Mouse (Mus musculus) CD4-positive, CD25-positive, alpha-beta regulatory T cell, adult 4 months (primary cell): Measurements from ENCODE around the gene Nr1d2. TPM values are rescaled to one million over a fixed set of nuclear protein-coding genes. Genes with fewer than 3 reads are reported as not detected.
"Not testable (repeated sequence)": the region's sequence is repeated elsewhere in the genome, so short reads cannot be mapped to it uniquely, and the experiment has no call there.

Experiments
- ATAC-seq: one replicate; pipeline ENCODE4 v1.8.0; 2017
- polyA plus RNA-seq, 2 experiments: library from polyadenylated mRNA; unstranded; fragments of 100-300 nt; shearing (Covaris generic); gene quantifications; one replicate each; pipeline ENCODE4 v1.2.1; 2017

Gene Nr1d2
- polyA plus RNA-seq, 2 experiments from 2014 or later, result 10.2 to 12.8 TPM

DNA sequence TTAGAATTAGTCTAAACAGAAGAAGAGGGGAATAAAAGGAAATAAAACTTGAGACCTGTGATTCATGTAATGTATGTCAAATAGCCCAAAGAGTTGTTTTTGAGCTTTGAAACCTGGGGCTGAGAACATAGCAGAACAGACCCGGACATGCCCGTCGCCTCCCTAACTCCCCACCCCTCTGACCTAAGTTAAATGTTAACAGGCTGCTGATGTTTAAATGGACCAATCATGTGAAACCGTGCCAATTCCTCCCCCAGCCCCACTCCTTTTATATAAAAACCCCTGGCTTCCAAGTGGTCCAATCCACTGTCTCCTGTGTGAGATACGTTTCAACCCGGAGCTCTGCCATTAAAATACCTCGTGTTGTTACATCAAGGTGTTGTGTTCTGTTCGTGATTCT is 7.1 kb downstream of the Nr1d2 start:
- ATAC-seq, result not testable (repeated sequence)

DNA sequence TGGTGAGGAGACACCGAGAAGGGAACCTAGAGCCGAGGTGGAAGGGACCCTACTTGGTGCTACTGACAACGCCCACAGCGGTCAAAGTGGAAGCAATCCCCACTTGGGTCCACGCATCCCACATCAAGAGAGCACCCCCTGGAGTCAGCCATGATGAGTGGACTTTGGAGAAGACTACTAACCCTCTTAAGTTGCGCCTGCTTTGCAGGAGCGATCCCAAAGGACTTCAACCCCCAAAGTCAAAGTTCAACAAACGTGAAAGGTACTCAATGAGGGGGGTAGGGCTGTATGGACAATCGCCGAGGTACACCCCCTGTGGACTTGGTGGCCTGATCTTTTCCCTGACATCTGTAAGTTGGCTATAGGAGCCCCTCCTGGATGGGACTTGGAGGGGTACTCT is 9.2 kb downstream of the Nr1d2 start:
- not testable (repeated sequence) for ATAC-seq

GRCm38 (mm10) chr14:18226181-18226580 is 12.7 kb downstream of the Nr1d2 start:
- ATAC-seq, result not testable (repeated sequence)

- not testable (repeated sequence) for ATAC-seq
These were observed 13.5 kb downstream of the Nr1d2 start for GRCm38 (mm10) chr14:18225431-18225830.

DNA sequence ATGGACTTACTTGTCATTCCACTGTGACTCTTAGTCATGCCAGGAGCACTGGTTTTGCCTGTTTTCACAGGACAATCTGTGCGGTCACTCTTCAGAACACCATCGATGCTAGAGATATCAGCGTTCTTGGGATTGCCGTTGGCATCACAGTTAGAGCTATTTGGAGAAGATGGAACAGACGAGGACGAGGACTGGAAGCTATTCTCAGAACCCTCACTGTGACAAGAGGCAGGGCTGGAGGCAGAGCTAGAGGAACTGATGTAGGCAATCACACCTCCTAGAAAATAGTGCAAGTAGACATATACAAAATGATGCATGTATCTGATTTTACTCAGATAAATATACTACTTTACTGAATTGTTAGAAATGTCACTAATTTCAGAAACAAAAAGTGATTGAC is 16.9 kb downstream of the Nr1d2 start:
- ATAC-seq, result no peak

- ATAC-seq, result no peak
These were observed 21.8 kb downstream of the Nr1d2 start for GRCm38 (mm10) chr14:18217158-18217557.

DNA sequence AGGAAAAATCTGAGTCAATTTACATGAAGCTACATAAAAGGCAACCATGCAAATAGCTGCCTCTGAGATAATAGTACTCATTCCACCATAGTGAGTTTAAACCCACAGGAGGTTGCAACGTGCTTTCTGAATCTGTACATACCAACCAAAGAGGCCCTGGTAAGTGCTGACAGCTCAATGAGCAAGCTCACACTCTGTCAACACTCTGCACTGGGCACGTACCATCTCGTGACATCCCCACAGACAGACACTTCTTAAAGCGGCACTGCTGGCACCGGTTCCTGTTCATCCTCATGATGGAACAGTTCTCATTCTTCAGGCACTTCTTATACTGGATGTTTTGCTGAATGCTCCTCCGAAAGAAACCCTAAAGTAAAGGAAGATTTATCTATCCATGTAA is 22.5 kb downstream of the Nr1d2 start:
- no peak for ATAC-seq

GRCm38 (mm10) chr14:18210795-18211194 is 28.1 kb downstream of the Nr1d2 start:
- no peak for ATAC-seq

GRCm38 (mm10) chr14:18204315-18204714 is 34.6 kb downstream of the Nr1d2 start:
- not testable (repeated sequence) for ATAC-seq

DNA sequence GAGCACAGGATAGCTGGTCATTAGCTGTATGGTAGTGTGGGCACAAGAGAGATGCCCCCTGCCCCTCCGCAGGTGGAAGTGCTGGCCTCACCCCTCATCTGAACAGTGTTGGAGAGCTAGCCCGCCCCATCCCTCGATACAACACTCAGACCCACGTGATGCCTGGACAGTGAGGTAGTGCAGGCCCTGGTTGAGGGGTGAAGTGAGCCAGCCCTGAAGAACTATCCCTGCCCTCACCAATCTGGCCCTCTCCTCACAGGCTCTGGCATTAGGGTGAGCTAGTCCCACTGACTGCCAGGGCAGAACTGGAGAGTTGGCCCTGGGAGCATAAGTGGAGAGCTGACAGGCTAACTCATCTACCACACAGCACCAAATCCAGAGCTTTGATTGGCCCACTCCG is 37.5 kb downstream of the Nr1d2 start:
- no peak for ATAC-seq

DNA sequence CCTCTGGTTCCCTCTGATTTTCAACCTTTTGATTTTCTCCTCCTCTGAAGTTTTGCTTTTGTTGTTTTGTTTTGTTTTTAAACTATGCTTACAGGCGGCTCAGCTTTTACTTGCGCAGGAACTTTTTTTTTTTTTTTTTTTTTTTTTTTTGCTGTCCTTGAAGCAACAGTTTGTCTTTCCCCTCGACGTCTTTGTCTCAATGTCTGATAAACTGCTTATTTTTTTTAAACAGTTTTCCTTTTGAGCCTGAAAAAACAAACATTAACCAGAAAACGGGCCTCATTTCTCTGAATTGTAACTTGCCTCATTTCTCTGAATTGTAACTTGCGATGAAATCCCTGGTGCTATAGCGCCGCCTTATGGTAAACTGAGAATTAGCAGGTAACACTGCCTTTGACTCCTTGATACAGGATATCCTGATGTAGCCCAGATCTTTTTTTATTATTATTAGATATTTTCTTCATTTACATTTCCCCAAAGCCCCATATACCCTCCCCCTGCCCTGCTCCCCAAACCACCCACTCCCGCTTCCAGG is 52.0 kb downstream of the Nr1d2 start:
- peak; percentile 89 for ATAC-seq

DNA sequence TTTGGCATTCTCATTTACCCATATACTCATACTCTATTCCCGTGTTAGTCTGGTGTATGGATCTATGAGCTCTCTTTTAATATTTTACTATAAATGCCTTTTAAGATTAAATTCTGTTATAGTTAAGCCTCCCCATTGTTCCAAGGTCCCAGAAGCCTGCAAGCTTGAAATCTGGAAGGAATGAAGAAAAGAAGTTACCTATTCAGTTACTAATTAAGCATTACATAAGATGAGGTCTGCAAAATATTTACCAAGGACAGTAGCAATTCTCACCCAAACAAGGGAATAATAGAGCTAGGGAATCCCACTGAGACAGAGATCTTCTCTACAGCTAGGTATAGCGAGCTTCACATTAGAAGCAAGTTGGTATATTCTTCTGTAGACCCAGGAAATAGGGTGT is 61.4 kb downstream of the Nr1d2 start:
- ATAC-seq, result not testable (repeated sequence)

DNA sequence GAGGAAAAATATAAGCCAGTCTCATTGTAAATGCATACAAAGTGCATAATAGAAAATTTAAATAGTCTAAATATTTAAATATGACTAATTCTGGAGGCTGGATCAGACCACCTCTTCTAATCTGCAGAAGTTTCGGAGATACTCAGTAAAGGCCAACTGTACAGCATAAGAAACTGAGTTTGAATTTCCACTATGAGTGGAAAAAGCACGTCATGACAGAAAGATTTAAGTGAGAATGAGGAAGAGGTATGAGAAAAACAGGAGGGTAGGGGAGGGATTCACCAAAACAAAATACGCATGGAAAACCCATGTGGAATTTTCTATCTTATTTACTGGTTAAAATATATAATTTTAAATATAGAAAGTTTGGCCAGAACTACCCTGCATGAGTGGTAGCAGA is 71.3 kb downstream of the Nr1d2 start:
- no peak for ATAC-seq

DNA sequence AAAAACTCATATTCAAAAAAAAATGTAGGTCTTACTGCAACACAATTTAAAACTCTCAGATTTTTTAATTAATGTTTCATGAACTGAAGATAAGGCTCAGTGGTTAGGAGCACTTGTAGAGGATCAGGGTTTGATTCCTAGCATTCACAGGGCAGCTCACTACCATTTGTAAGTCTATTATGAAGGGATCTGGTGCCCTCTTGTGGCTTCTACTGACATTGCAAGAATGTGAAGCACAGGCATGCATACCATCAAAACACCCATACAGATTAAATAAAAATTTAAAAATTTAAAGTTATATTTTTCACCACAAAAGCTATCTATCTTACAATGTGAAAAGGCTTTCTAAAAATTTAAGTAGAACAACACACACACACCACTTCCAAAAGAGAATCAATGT is 71.9 kb downstream of the Nr1d2 start:
- ATAC-seq, result peak; percentile 74

Other genes with a start within 250 kb of the Nr1d2 start
- 10 to 100 TPM; 31.7 to 35.4 TPM for gene Nkiras1, start 32.0 kb upstream of the Nr1d2 start, polyA plus RNA-seq
- 1,000 to 10,000 TPM in 1 of 2 experiments, 100 to 1,000 TPM in 1; 891 to 1,133 TPM for gene Rpl15, start 32.3 kb upstream of the Nr1d2 start, polyA plus RNA-seq
- 10 to 100 TPM; 36.7 to 70.3 TPM for gene Ube2e1, start 92.7 kb upstream of the Nr1d2 start, polyA plus RNA-seq